In genomic region chr7:112957630-112958029, GRCm38 (mm10) we compare ENCODE assay signal across 17 mouse cellular contexts. TPM values are rescaled to one million over a fixed set of nuclear protein-coding genes. Genes with fewer than 3 reads are reported as not detected.
DNase-seq lines count a peak whose midpoint lies in the region; ATAC-seq and TF ChIP-seq lines count a peak whose summit lies in the region.
"Had no signal": no experiment of that assay in that cellular context is flagged by ENCODE, and none has a peak within 500 bp of the region (broad histone marks: within the 10 kb centered on the region; RNA-seq: fewer than 3 reads in every experiment).

No protein-coding gene starts in this region.

- H3K4me2 ChIP-seq in heart, embryonic 15.5 days = no peak overlapping the region
- no peak overlapping the region for H3K4me2 ChIP-seq in heart, embryonic 11.5 days

- no peak overlapping the region for H3K9ac ChIP-seq in heart, embryonic 15.5 days
- no peak overlapping the region for H3K9ac ChIP-seq in heart, embryonic 11.5 days (ENCODE audit: low read depth, low read length)
- H3K9ac ChIP-seq in ES-E14 (ENCODE audit: insufficient read depth, low read depth, low read length, poor library complexity, severe bottlenecking) = no peak overlapping the region
- H3K9ac ChIP-seq: stomach, embryonic 15.5 days had no signal

- 0 out of 2 replicates have a peak overlapping the region, but pooled peaks have one; percentile 60 for H3K4me3 ChIP-seq in heart, embryonic 15.5 days
- H3K4me3 ChIP-seq in heart, embryonic 11.5 days (ENCODE audit: low read depth, low read length) = no peak overlapping the region
- H3K4me3 ChIP-seq in ES-E14 (ENCODE audit: insufficient read depth in 1 of 2, low read depth in 1 of 2, low read length in 2 of 2, poor library complexity in 1 of 2, severe bottlenecking in 1 of 2) = no peak overlapping the region
- H3K4me3 ChIP-seq: midbrain, embryonic 10.5 days had no signal

- H3K36me3 ChIP-seq in heart, embryonic 15.5 days = no peaks in the 10 kb centered on the region
- no peaks in the 10 kb centered on the region for H3K36me3 ChIP-seq in heart, embryonic 11.5 days (ENCODE audit: control insufficient read depth, insufficient read depth, low read length)
- no peaks in the 10 kb centered on the region for H3K36me3 ChIP-seq in ES-E14 (ENCODE audit: control insufficient read depth, insufficient read depth, low read length, poor library complexity, severe bottlenecking)
- H3K36me3 ChIP-seq: midbrain, embryonic 10.5 days; stomach, embryonic 15.5 days had no signal

- H3K27ac ChIP-seq in heart, embryonic 15.5 days = no peak overlapping the region
- no peak overlapping the region for H3K27ac ChIP-seq in heart, embryonic 11.5 days (ENCODE audit: low read depth, low read length)
- no peak overlapping the region for H3K27ac ChIP-seq in ES-E14 (ENCODE audit: insufficient read depth, low read depth, low read length, poor library complexity, severe bottlenecking)
- H3K27ac ChIP-seq: midbrain, embryonic 10.5 days; stomach, embryonic 15.5 days had no signal

- DNase-seq in ES-E14 (ENCODE audit: low read depth, low spot score) = no peak
- DNase-seq in fibroblast of lung, adult 2 months (ENCODE audit: low read depth) = peak; percentile 14
- DNase-seq in kidney, postnatal 14 days = peak; percentile 70
- no peak for DNase-seq in cerebellum, adult 18-20 months
- DNase-seq in frontal cortex, postnatal 25 days (ENCODE audit: low spot score in 2 of 2) = no peak
- DNase-seq: adrenal gland, postnatal 14 days; gastrocnemius, postnatal 25 days; lung, adult 2 months; right cerebral cortex, postnatal 14 days; thymus, postnatal 4 days had no signal

- no peak for ATAC-seq in heart, embryonic 15.5 days (replicated peaks; ENCODE audit: insufficient number of reproducible peaks, insufficient read depth, low FRiP score, low read depth)
- no peak for ATAC-seq in heart, embryonic 11.5 days (replicated peaks; ENCODE audit: insufficient number of reproducible peaks, low FRiP score, low TSS enrichment)
- no peak for ATAC-seq in cerebellum, adult (ENCODE audit: insufficient number of reproducible peaks, low FRiP score, low TSS enrichment)
- ATAC-seq: CD4-positive, CD25-positive, alpha-beta regulatory T cell, adult 4 months; inflammation-experienced regulatory T-cells, adult 6 months had no signal

- in situ Hi-C loops in ES-E14 (cut with MboI; ENCODE audit: low sequenced_read_pairs in 2 of 2, unreplicated experiment in 2 of 2) = no loop called here

- peaks cover 21% of the 10 kb centered on the region for H3K4me1 ChIP-seq in heart, embryonic 15.5 days (replicated peaks)
- peaks cover 14% of the 10 kb centered on the region; the same call in 1 of the 2 replicates for H3K4me1 ChIP-seq in heart, embryonic 11.5 days (ENCODE audit: control insufficient read depth, insufficient read depth, low read length)
- H3K4me1 ChIP-seq in ES-E14 (ENCODE audit: control insufficient read depth in 2 of 2, insufficient read depth in 2 of 2, low read length in 2 of 2, poor library complexity in 1 of 2) = peaks cover 0 to 5% of the 10 kb centered on the region in 2 experiments; a peak in 1 of 4 replicates

- H3K27me3 ChIP-seq in heart, embryonic 15.5 days = peaks cover 38% of the 10 kb centered on the region
- peaks cover 18% of the 10 kb centered on the region for H3K27me3 ChIP-seq in heart, embryonic 11.5 days (ENCODE audit: control insufficient read depth, insufficient read depth, low read length)

- WGBS in heart, embryonic 15.5 days = 60% methylated on average over 6 of the region's 6 CpGs
- 68% methylated on average over 6 of the region's 6 CpGs for WGBS in heart, embryonic 11.5 days (ENCODE audit: insufficient replicate concordance)

- H3K9me3 ChIP-seq in heart, embryonic 15.5 days (replicated peaks) = no peaks in the 10 kb centered on the region
- H3K9me3 ChIP-seq in heart, embryonic 11.5 days (replicated peaks; ENCODE audit: control insufficient read depth, low read length) = no peaks in the 10 kb centered on the region
- H3K9me3 ChIP-seq in ES-E14 (ENCODE audit: control insufficient read depth, insufficient read depth, low read depth, low read length) = no peaks in the 10 kb centered on the region
- H3K9me3 ChIP-seq: midbrain, embryonic 10.5 days; stomach, embryonic 15.5 days had no signal

TF ChIP-seq in ES-E14, 5 proteins besides CTCF, POLR2A, EP300 and RAD21:
- TF ChIP-seq CHD2 (IDR thresholded peaks at IDR 0.05; ENCODE audit: low read depth, low read length) (no peak), MAFK (IDR thresholded peaks at IDR 0.05; ENCODE audit: insufficient read depth, low read depth, low read length) (0 out of 2 replicates have a peak, but pooled peaks have one; percentile 7)
TF ChIP-seq in ES-E14: peak in this region for 1.

RNA-seq across cellular contexts. Expression of gene Rassf10, which starts 3.9 kb away (rescaled TPM):
- polyA plus RNA-seq in heart, embryonic 15.5 days (2015; fragmentation: Nextera tagmentation; extraction: Ambion mirVana) = 3.1 and 4.5 TPM in 2 replicates
- 1.8 TPM in 2 replicates for polyA plus RNA-seq in heart, embryonic 11.5 days (2014; fragmentation: Nextera tagmentation; extraction: Ambion mirVana)
- 1.1 and 1.7 TPM in 2 replicates for total RNA-seq in ES-E14 (2012; rRNA removed)
- polyA plus RNA-seq: CD4-positive, CD25-positive, alpha-beta regulatory T cell, adult 4 months; inflammation-experienced regulatory T-cells, adult 6 months had no signal

Comparison
In these comparisons a context has a peak if more than half of its experiments do, and no peak if none do; other contexts are left out.
1. DNase-seq: peak in fibroblast of lung, adult 2 months (single experiment) and kidney, postnatal 14 days (single experiment); none in ES-E14 (single experiment), cerebellum, adult 18-20 months (0 of 2) and frontal cortex, postnatal 25 days (0 of 2).